Mouse (Mus musculus): ENCODE results near the gene Iqsec2.
"Not testable (repeated sequence)": the region's sequence is repeated elsewhere in the genome, so short reads cannot be mapped to it uniquely, and the experiment has no call there.

Iqsec2 gene

DNA sequence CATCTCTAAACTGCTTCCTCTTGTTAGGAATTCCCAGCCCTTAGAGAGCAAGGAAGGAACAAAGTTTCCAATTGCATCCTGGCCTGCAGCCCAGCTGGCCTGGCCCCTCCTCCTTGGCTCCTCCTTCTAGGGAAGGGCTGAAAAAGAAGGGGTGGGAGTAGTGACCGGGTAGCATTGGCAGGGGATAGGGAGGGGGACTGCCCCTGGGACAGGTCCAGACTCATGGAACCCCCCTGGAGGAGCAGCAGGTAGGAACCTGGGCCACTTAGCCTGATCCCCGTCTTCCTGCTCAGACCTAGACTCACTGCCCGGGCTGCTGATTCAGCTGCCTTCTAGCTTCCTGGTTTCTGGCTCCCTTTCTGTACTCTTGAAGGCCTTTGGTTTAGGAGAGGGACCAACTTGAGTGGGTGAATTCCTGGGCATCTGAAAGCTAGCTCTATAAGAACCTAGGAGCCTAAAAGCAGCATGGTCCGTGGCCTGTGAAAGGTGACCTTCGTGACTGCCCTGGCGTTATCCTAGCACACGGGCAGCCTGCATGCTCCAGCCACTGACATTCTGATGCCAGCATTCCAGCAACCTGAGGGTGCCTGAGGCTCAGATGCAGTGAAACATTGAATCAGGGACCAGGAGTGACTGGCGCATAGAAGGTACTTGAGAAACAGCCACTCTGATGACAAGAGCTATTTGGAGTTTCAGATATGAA is 34.9 kb downstream of the Iqsec2 start:
- peak; percentile 76 for DNase-seq (ENCODE audit: low spot score)

DNA sequence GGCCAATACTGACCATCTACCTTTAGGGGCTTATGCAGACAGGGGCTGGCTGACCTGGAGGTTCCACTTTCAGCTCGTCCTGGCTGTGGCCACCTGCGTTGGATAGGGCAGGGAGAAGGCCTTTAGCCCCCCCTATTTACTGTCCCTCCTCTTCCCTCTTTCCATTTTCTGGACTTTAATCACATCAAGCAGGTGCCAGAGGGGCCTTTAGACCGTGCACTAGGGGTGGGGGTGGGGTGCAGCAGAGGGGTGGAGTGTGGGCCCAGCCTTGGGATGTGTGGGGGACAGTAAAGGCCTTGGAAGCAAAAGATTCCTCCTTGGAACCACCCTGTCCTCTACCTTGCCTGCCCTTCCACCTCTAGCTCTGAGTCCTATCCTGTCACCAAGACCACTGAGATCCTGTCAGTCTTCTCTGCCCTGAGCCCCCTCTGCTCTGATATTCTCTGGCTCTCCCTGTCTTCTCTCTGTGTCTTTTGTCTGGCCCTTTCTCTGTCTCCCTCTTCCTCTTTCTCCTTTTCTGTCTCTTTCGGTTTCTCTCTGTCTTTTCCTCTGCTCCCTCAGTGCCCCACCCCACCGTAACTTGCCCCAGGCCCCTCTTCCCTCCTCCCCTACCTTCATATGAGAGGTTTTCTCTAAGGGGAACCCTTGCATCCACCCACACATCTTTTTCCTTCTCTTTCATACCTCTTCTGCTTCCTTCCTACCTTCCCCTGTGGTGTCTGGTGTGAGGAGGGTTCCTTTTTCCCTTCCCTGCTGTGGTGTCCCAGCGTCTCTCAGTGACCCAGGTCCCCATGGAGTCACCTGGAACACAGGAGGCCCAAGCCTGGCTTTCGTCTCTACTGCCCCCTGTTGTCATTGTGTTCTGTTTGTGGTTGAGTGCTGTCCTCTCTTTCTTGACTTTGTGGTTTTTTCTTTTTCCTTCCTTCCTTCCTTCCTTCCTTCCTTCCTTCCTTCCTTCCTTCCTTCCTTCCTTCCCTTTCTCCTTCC is 35.9 kb downstream of the Iqsec2 start:
- no peak for DNase-seq (ENCODE audit: low spot score)

DNA sequence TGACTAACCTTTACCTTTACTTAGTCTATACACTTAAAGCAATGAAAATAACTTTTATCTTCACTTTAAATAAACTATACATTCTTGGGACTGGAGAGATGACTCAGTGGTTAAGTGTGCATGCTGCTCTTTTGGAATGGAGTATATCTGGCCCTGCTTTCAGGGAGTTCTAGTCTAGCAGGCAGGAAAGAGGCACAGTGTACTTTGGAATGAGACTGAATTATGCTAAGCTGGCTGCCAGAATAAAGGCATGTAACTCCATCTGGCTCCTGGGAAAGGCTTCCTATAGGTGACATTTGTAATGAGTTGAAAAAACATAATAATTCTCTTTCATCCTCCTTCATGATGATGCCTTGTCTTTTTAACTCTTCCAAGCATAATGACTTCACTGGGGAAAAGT is 43.1 kb downstream of the Iqsec2 start:
- DNase-seq (ENCODE audit: low spot score), result no peak

GRCm38 (mm10) chrX:152191266-152191665 is 47.2 kb downstream of the Iqsec2 start:
- no peak for DNase-seq (ENCODE audit: low spot score)

GRCm38 (mm10) chrX:152197814-152198648 is 54.0 kb downstream of the Iqsec2 start:
- DNase-seq (ENCODE audit: low spot score), result no peak

DNA sequence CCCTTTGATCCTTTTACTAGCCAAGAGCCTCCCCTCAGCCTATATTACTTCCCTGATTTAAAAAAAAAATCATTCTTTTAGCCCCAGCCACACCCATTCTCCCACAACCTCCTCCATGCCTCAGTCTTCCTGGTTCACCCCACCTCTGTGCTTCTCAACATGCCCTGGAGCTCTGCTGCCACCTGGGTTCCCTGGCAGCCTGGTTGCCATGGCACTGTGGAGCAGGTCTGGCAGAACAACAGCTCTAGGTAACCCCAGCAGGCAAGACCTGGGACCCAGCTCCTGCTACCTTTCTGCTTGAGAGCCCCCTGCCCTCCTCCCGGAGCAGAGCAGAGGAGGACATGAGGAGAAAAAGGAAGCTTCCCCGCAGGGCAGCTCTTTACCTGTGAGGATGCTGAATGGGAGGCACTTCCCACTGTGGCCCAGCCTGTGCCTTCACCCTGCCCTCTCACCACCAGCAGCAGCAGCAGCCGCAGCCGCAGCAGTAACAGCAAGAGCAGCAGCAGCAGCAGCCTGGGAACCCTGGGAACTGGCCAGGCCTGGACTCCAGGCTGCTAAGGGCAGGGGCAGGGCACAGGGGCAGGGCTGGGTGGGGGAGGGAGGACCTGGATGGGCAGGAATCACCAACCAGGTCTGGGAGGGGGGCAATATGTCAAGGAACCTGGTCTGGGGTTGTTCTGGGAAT is 57.8 kb downstream of the Iqsec2 start:
- no peak for DNase-seq (ENCODE audit: low spot score)

DNA sequence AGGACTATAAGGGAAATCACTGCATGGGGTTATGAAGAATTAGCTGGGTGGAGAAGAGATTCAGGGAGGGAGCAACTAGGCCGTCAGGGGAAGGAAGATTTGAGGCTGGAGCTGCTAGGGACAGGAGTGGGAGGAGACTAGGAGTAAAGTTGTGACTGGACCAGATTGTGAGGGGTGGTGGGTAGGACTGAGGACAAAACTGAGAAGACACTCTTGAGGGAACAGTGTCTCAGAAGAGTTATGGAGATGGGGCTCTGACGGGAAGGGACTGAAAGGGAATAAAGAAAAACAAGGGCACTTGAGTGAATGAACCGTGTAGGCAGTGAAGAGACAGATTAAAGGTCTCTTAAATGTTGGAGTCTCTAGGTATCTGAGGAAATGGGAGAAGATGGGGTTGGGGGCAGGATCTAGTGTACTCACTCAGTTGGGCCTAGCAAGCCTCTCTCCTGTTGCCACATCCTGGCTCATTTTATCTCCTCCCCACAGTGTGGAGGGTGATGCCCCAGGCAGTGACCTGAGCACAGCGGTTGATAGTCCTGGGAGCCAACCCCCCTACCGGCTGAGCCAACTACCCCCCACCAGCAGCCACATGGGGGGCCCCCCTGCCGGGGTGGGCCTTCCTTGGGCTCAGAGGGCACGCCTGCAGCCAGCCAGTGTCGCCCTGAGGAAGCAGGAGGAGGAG is 58.5 kb downstream of the Iqsec2 start:
- DNase-seq (ENCODE audit: low spot score), result no peak

DNA sequence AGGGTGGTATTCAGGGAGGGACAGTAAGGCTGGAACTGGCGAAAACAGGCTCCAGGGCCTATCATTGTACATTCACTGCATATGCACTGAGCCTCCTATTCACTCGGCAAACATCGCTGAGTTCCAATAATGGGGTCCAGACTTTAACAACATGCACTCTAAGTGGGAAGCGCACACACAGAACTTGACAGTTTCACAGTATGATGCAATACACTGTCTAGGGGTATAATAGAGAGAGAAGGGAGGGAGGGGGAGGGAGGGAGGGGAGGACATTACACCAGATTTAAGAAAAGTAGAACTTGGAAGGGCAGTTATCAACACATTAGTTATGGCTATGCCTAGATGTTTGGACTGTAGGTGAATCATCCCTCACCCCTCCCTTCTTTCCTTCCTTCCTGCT is 59.2 kb downstream of the Iqsec2 start:
- no peak for DNase-seq (ENCODE audit: low spot score)

DNA sequence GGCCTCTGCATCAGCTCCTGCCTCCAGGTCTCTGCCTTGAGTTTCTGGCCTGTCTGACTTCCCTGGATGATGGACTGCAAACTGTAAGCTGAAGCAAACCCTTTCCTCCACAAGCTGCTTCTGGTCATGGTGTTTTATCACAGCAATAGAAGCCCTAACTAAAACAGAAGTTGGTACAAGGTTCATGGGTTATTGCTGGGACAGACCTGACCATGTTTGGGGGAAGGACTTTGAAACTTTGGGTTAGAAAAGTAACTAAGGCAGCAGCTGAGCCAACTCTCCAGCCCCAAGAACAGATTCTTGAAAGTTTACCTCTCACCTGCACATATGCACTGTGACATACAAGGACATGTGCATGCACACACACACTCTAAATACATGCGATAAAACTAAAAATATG is 61.4 kb downstream of the Iqsec2 start:
- DNase-seq (ENCODE audit: low spot score), result no peak

GRCm38 (mm10) chrX:152214703-152215102 is 70.6 kb downstream of the Iqsec2 start:
- no peak for DNase-seq (ENCODE audit: low spot score)

DNA sequence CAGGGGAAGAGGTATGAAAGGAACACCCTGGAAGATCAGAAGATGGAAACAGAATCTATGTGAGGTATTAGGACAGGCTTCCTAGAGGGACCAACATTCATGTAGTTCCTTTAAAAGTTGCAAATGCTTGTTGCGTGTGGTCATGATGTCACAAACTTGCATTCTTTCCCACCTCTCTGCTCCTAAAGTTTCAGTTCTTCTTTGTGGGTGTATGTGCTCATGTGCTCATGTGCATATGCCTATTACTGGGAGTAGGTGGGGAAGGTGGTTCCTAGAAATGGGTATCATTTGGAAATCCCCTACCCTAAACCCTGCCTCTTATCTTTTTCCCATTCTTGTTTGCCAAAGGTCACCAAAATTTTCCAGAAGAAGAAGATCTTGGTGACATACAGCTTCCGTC is 74.5 kb downstream of the Iqsec2 start:
- no peak for DNase-seq (ENCODE audit: low spot score)

GRCm38 (mm10) chrX:152221721-152222120 is 77.7 kb downstream of the Iqsec2 start:
- no peak for DNase-seq (ENCODE audit: low spot score)

DNA sequence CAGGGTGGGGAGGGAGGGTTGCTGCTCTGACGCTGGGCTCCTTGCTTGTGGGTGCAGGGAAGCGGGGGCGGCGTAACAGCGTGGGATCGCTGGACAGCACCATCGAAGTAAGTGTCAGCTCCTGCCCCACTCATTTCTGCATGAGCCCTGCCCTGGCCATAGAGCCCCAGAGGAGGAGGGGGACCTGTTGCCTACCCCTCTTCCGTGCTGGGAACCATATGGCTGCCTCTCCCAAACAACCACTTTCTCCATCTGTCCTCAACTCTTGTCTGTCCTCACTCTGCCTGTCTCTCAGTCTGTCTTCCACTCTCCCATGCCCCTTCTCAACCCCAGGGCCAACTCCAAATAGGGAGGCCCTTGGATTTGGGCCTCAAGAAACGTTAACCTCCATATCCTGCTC is 78.2 kb downstream of the Iqsec2 start:
- no peak for DNase-seq (ENCODE audit: low spot score)

DNA sequence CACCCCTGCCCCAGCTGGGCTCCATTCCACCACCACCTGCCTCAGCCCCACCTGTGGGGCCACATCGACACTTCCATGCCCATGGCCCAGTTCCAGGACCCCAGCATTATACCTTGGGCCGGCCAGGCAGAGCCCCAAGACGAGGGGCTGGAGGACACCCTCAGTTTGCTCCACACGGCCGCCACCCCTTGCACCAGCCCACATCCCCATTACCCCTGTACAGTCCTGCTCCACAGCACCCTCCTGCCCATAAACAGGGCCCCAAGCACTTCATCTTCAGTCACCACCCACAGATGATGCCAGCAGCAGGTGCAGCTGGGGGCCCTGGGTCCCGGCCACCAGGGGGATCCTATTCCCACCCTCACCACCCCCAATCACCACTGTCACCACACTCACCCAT is 79.2 kb downstream of the Iqsec2 start:
- DNase-seq (ENCODE audit: low spot score), result no peak

DNA sequence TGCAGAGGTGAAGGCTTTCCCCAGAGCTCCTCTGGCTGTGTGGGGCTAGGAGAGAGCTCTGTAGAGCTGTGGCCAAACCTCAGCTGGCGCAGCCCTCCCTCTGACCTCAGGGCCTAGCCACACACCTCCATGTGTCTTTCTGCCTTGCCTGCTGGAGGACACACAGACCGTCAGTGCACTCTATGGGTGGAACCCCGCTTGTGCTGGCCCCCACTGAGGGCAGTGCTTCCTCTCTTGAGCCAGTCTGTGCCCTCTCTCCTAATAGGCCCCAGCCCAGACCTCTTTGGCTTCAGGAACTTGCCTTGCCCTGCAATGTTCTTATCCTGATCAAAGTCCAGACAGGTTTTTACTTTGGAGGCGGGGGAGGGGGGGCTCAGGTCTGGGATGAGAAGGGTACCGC is 80.2 kb downstream of the Iqsec2 start:
- no peak for DNase-seq (ENCODE audit: low spot score)

- DNase-seq (ENCODE audit: low spot score), result peak; percentile 91
These were observed 89.0 kb downstream of the Iqsec2 start, which contains the start of gene Kdm5c for GRCm38 (mm10) chrX:152232781-152233763. Gene Kdm5c (plus strand): TSS chrX:152233020.

DNA sequence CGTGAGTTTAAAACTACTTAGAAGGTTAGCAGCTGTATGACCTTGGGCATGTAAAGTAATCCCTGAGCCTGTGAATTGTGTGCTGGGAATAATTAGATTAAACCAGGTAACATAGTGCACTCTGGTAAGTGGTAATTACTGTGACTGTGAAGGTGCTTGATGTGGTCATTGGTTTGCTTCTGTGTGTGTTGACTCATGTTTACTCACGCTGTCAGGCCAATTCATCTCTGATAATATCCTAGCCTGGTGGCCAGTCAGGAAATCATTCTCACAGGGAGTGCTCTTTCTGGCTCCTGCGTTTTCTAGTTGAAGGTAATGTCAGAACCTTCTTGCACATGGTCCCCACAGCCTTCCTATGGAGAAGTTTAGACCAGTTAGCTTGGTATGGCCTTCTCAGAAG is 90.1 kb downstream of the Iqsec2 start:
- no peak for DNase-seq (ENCODE audit: low spot score)

DNA sequence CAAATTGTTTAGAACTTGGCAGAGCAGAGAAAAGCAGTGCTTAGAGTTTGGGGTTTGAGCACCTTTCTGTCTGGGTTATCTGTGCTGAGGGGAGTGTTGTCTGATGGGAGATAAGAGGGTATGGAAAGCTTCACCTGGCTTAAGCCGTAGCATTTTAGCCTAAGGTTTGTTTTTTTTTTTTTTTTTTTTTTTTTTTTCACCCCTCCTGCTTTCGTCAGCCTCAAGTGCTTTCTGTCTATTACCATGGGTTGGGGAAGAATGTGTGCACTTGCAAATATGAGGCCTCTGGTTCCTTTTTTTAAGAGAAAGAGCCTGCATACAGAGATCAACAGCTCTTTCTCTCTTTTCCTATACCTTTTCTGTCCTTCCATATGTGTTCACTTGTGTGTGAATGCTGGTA is 91.7 kb downstream of the Iqsec2 start:
- DNase-seq (ENCODE audit: low spot score), result no peak

GRCm38 (mm10) chrX:152243140-152243539 is 99.1 kb downstream of the Iqsec2 start:
- DNase-seq (ENCODE audit: low spot score), result not testable (repeated sequence)
